Mouse (Mus musculus) heart, postnatal 0 days (tissue): ENCODE measurements around the gene Lingo3. TPM values are rescaled to one million over a fixed set of nuclear protein-coding genes. Genes with fewer than 3 reads are reported as not detected.
A peak's percentile ranks its signal among the peaks of the same experiment; 100 is the strongest.

Source experiments
- ATAC-seq: fragments of 200-750 bp; cut with Nextera tagmentation; 2 replicates; pipeline ENCODE4 v1.8.0; 2017; ENCODE audit warnings: low read depth, moderate number of reproducible peaks, moderate library complexity; ENCODE audit not compliant: insufficient read depth
- DNase-seq: peaks from one replicate; pipeline ENCODE4 v3.0.0-alpha.2; 2016; ENCODE audit warnings: low spot score
- H3K27ac ChIP-seq: fragments of 300-500 bp; sonication (generic); 2 replicates; pipeline ENCODE4 v1.5.1; 2014; ENCODE audit warnings: low read depth, mild to moderate bottlenecking
- H3K27me3 ChIP-seq: fragments of 300-500 bp; sonication (generic); 2 replicates; pipeline ENCODE4 v1.6.1; 2014; ENCODE audit warnings: low read length, mixed read lengths; ENCODE audit not compliant: control insufficient read depth, insufficient read depth
- H3K36me3 ChIP-seq: fragments of 300-500 bp; sonication (generic); replicated peaks from 2 replicates; pipeline ENCODE4 v1.6.1; 2014; ENCODE audit warnings: low read length, mixed read lengths; ENCODE audit not compliant: control insufficient read depth, insufficient read depth
- H3K4me1 ChIP-seq: fragments of 300-500 bp; sonication (generic); 2 replicates; pipeline ENCODE4 v1.6.1; 2014; ENCODE audit warnings: antibody characterized with exemption; ENCODE audit not compliant: control insufficient read depth, insufficient read depth
- H3K4me2 ChIP-seq: fragments of 300-500 bp; sonication (generic); 2 replicates; pipeline ENCODE4 v1.6.1; 2014; ENCODE audit warnings: low read depth, mild to moderate bottlenecking, low read length, moderate library complexity
- H3K4me3 ChIP-seq: fragments of 300-500 bp; sonication (generic); 2 replicates; pipeline ENCODE4 v1.5.1; 2014; ENCODE audit warnings: low read depth, low read length
- H3K9ac ChIP-seq: fragments of 300-500 bp; sonication (generic); replicated peaks from 2 replicates; pipeline ENCODE4 v1.6.1; 2014; ENCODE audit warnings: low read depth, low read length, mixed read lengths
- H3K9me3 ChIP-seq: fragments of 300-500 bp; sonication (generic); replicated peaks from 2 replicates; pipeline ENCODE4 v1.6.1; 2016; ENCODE audit warnings: low read length; ENCODE audit not compliant: control insufficient read depth
- CTCF ChIP-seq: IDR thresholded peaks from 2 replicates; pipeline ENCODE4 v1.5.1; 2016; ENCODE audit warnings: antibody characterized with exemption, control low read depth, low read depth
- EP300 ChIP-seq: IDR thresholded peaks from 2 replicates; pipeline ENCODE4 v1.6.1; 2016; ENCODE audit warnings: antibody characterized with exemption, low read depth
- WGBS: fragments of 180-500 bp; shearing (Covaris S2); extraction: QIAGEN DNeasy Blood & Tissue Kit; methylation state at CpG from one replicate; pipeline ENCODE4 v1.1.7; 2014; 5-methylcytosine and 5-hydroxymethylcytosine counted together
- polyA plus RNA-seq: library from polyadenylated mRNA; unstranded; fragments of >200 nt; fragmentation: Nextera tagmentation; extraction: Ambion mirVana; gene quantifications from 2 replicates; pipeline ENCODE4 v1.2.1, GENCODE M21; 2015
- total RNA-seq: library from RNA; depleted of rRNA; stranded (reverse); fragments of >200 nt; gene quantifications from 2 replicates; pipeline ENCODE4 v1.2.3, GENCODE M21; 2014; ENCODE audit warnings: low replicate concordance

Gene Lingo3
- total and polyA plus RNA-seq, 2 experiments from 2014 or later = 0.92 to 1.5 TPM

GRCm38 (mm10) chr10:80814800-80815199 lies 29.0 kb downstream of the Lingo3 start:
- TF ChIP-seq EP300 = no peak
- 0 out of 2 replicates have a peak, but pooled peaks have one; percentile 5 for TF ChIP-seq CTCF
- no peak overlapping the region for H3K9ac ChIP-seq
- no peak for ATAC-seq

GRCm38 (mm10) chr10:80813366-80813765 lies 30.5 kb downstream of the Lingo3 start, which contains the start of gene Jsrp1:
Jsrp1 (minus strand) TSS chr10:80813498.
- H3K4me3 ChIP-seq = no peak within 1 kb of the TSS
- H3K36me3 ChIP-seq = no peaks in the 10 kb centered on the region
- H3K9me3 ChIP-seq = no peaks in the 10 kb centered on the region
- 0 out of 2 replicates have a peak, but pooled peaks cover 19% of the 10 kb centered on the region for H3K4me1 ChIP-seq
- DNase-seq (no peak), ATAC-seq (no peak)
- no peak within 1 kb of the TSS for H3K4me2 ChIP-seq
- peak within 1 kb of the TSS; percentile 36; the same call in 1 of the 2 replicates for H3K9ac ChIP-seq
- 82% methylated on average over 4 of the region's 4 CpGs for WGBS
- no peak within 1 kb of the TSS for H3K27ac ChIP-seq
- no peaks in the 10 kb centered on the region for H3K27me3 ChIP-seq
- no peak for TF ChIP-seq EP300
- no peak for TF ChIP-seq CTCF

More at GRCm38 (mm10) chr10:80814800-80815199, 29.0 kb downstream of the Lingo3 start:
- Histone ChIP-seq H3K36me3 (no peaks in the 10 kb centered on the region), H3K4me1 (0 out of 2 replicates have a peak, but pooled peaks cover 8% of the 10 kb centered on the region), H3K27me3 (no peaks in the 10 kb centered on the region), H3K27ac (no peak overlapping the region), H3K4me2 (no peak overlapping the region), H3K9me3 (no peaks in the 10 kb centered on the region), H3K4me3 (no peak overlapping the region)
- no peak for DNase-seq
- 56% methylated on average over 7 of the region's 7 CpGs for WGBS

DNA sequence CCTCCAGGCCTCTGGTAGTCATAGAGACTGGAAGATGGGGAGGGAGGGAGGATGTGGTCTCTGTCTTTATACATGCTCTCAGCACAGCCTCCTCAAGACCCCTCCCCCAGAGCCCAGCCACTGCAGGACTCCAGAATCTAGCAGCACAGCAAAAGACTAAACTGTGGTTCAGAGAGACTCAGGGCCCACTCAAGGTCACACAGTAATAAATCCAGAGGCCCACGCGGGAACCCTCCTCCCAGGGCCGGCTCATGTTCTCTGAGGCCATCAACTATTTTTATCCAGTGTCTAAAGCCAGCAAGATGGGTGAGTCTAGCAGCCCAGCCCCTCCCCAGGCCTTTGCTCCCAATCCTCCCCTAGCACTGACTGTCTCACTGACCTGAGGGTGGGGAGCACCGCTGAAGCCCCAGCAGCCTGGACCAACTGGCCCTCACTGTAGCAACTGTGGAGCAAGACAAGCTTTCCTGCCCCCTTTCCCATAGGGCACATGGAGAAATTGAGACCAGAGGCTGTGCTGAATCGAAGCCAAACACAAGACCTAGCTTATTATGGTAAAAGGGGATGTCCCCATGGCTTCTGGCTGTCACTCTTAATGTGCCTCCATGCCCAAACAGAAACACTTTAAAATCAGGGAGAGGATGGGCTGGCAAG lies 31.3 kb downstream of the Lingo3 start:
- ATAC-seq (no peak), DNase-seq (no peak)
- no peak overlapping the region for H3K4me3 ChIP-seq
- H3K27ac ChIP-seq = no peak overlapping the region
- H3K9ac ChIP-seq = peak overlapping the region; percentile 36; the same call in 1 of the 2 replicates
- no peaks in the 10 kb centered on the region for H3K9me3 ChIP-seq
- no peaks in the 10 kb centered on the region for H3K27me3 ChIP-seq
- no peak overlapping the region for H3K4me2 ChIP-seq
- no peak for TF ChIP-seq CTCF
- TF ChIP-seq EP300 = no peak
- H3K36me3 ChIP-seq = no peaks in the 10 kb centered on the region
- H3K4me1 ChIP-seq = 0 out of 2 replicates have a peak, but pooled peaks cover 25% of the 10 kb centered on the region
- WGBS = 36% methylated on average over 5 of the region's 5 CpGs

- peak overlapping the region; percentile 54 for H3K4me2 ChIP-seq
- no peaks in the 10 kb centered on the region for H3K27me3 ChIP-seq
- no peaks in the 10 kb centered on the region for H3K9me3 ChIP-seq
- peak overlapping the region; percentile 21; the same call in 1 of the 2 replicates for H3K4me3 ChIP-seq
- ATAC-seq = no peak
- H3K36me3 ChIP-seq = no peaks in the 10 kb centered on the region
- TF ChIP-seq EP300 = no peak
- TF ChIP-seq CTCF = no peak
- no peak overlapping the region for H3K27ac ChIP-seq
- no peak for DNase-seq
- 6% methylated on average over 19 of the region's 20 CpGs for WGBS
- peak overlapping the region; percentile 40; the same call in 1 of the 2 replicates for H3K9ac ChIP-seq
- peaks cover 35% of the 10 kb centered on the region; the same call in 1 of the 2 replicates for H3K4me1 ChIP-seq
Observed at GRCm38 (mm10) chr10:80810084-80810483, 33.8 kb downstream of the Lingo3 start.

GRCm38 (mm10) chr10:80808985-80809632 lies 34.7 kb downstream of the Lingo3 start:
- ATAC-seq (no peak), DNase-seq (no peak)
- H3K36me3 ChIP-seq = peaks cover 8% of the 10 kb centered on the region
- no peaks in the 10 kb centered on the region for H3K27me3 ChIP-seq
- no peak for TF ChIP-seq CTCF
- H3K4me3 ChIP-seq = no peak overlapping the region
- H3K4me1 ChIP-seq = peaks cover 35% of the 10 kb centered on the region; the same call in 1 of the 2 replicates
- H3K27ac ChIP-seq = no peak overlapping the region
- 9% methylated on average over 18 of the region's 18 CpGs for WGBS
- H3K9me3 ChIP-seq = no peaks in the 10 kb centered on the region
- H3K4me2 ChIP-seq = peak overlapping the region; percentile 95
- peak overlapping the region; percentile 31; the same call in 1 of the 2 replicates for H3K9ac ChIP-seq
